Mouse (Mus musculus) hindbrain, embryonic 15.5 days (tissue): ENCODE results near the gene Snrpg. TPM values are rescaled to one million over a fixed set of nuclear protein-coding genes. Genes with fewer than 3 reads are reported as not detected.

Source experiments
- ATAC-seq: fragments of 200-750 bp; cut with Nextera tagmentation; 2 replicates; pipeline ENCODE4 v1.8.0; 2017; ENCODE audit warnings: low read depth, moderate number of reproducible peaks, moderate TSS enrichment; ENCODE audit not compliant: low FRiP score
- H3K27ac ChIP-seq: fragments of 300-500 bp; sonication (generic); replicated peaks from 2 replicates; pipeline ENCODE4 v1.5.1; 2015; ENCODE audit warnings: mild to moderate bottlenecking, inconsistent platforms
- H3K27me3 ChIP-seq: fragments of 300-500 bp; sonication (generic); 2 replicates; pipeline ENCODE4 v1.6.1; 2015; ENCODE audit warnings: control low read depth, inconsistent platforms
- H3K36me3 ChIP-seq: fragments of 300-500 bp; sonication (generic); 2 replicates; pipeline ENCODE4 v1.6.1; 2015; ENCODE audit warnings: control low read depth, inconsistent platforms
- H3K4me1 ChIP-seq: fragments of 300-500 bp; sonication (generic); replicated peaks from 2 replicates; pipeline ENCODE4 v1.6.1; 2015; ENCODE audit warnings: control low read depth, inconsistent platforms
- H3K4me2 ChIP-seq: fragments of 300-500 bp; sonication (generic); 2 replicates; pipeline ENCODE4 v1.6.1; 2015; ENCODE audit warnings: moderate library complexity, mild to moderate bottlenecking, inconsistent platforms
- H3K4me3 ChIP-seq: fragments of 300-500 bp; sonication (generic); 2 replicates; pipeline ENCODE4 v1.5.1; 2015; ENCODE audit warnings: mild to moderate bottlenecking, inconsistent platforms
- H3K9ac ChIP-seq: fragments of 300-500 bp; sonication (generic); 2 replicates; pipeline ENCODE4 v1.6.1; 2015; ENCODE audit warnings: inconsistent platforms
- H3K9me3 ChIP-seq: fragments of 300-500 bp; sonication (generic); 2 replicates; pipeline ENCODE4 v1.6.1; 2016; ENCODE audit warnings: control low read depth, inconsistent platforms
- WGBS: fragments of 180-500 bp; shearing (Covaris S2); methylation state at CpG from one replicate; pipeline ENCODE4 v1.1.7; 2015; 5-methylcytosine and 5-hydroxymethylcytosine counted together
- polyA plus RNA-seq: library from polyadenylated mRNA; unstranded; fragments of >200 nt; fragmentation: Nextera tagmentation; extraction: Ambion mirVana; gene quantifications from 2 replicates; pipeline ENCODE4 v1.2.1, GENCODE M21; 2015

The Snrpg gene
- polyA plus RNA-seq, 1 experiment from 2014 or later: 346 TPM

DNA sequence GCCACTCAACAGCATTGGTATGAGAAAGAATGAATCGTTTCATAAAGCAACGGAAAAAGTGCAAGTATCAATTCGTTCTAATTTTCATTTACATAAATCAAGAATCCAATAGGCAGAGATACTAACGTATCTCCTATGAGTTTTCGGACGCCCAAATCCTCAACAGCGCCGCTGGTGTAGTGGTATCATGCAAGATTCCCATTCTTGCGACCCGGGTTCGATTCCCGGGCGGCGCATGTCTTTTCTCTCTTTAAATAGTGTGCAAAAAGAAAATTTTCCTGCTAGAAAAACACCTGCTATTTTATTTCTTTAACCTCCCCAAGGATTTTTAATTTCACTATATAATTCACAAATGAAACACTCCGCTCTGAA lies 32.6 kb downstream of the Snrpg start:
- Histone ChIP-seq H3K4me3 (peak overlapping the region; percentile 74), H3K9ac (peak overlapping the region; percentile 96), H3K27me3 (no peaks in the 10 kb centered on the region), H3K4me2 (peak overlapping the region; percentile 82), H3K36me3 (0 out of 2 replicates have a peak, but pooled peaks cover 2% of the 10 kb centered on the region), H3K4me1 (peaks cover 32% of the 10 kb centered on the region), H3K27ac (peak overlapping the region; percentile 99), H3K9me3 (no peaks in the 10 kb centered on the region)
- under 1% methylated on average over 15 of the region's 15 CpGs for WGBS
- peak; percentile 79 for ATAC-seq

DNA sequence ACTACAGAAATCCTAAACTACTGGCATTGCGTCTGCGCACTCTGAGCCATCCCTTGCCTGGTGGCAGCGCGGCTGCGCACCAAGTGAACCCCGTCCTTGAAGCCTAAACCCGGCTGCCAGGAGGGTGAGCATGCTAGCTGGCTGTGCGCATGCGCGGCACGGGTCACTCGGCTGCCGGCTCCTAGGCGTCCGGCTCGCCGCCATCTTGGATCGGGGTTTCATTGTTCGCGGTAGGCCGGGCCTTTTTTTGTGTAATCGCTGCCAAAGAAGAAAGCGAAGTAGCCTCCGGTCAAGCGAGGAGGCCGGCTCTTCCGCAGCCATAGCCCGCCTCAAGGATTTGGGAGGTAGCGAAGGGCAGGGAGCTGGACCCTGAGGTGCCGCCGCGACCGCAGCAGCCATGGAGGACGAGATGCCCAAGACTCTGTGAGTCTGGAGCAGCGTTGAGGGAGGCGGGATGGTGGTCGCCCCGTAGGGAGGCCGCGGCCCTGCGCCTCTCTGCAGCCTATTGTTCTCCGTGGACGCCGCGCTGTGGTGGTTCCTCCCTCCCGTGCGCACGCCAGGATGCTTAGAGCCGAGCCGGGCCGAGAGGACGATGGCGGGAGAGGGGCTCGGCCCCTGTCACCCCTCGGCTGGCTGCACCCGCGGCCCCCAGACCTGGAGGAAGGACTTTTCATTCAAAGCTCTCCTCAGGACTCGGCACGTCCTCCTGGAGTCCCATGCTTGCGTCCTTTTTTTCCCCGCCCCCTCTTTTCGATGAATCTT lies 33.2 kb downstream of the Snrpg start, which contains the start of gene Tia1:
TSS of gene Tia1 (plus strand) at position 120 of the 762 bp plus-strand sequence.
- Histone ChIP-seq H3K9ac (peak within 1 kb of the TSS; percentile 96), H3K36me3 (0 out of 2 replicates have a peak, but pooled peaks cover 2% of the 10 kb centered on the region), H3K27me3 (no peaks in the 10 kb centered on the region), H3K27ac (peak within 1 kb of the TSS; percentile 99), H3K4me1 (peaks cover 38% of the 10 kb centered on the region), H3K9me3 (no peaks in the 10 kb centered on the region), H3K4me3 (peak within 1 kb of the TSS; percentile 74), H3K4me2 (peak within 1 kb of the TSS; percentile 82)
- ATAC-seq: peak; percentile 97
- WGBS: under 1% methylated on average over 60 of the region's 62 CpGs

DNA sequence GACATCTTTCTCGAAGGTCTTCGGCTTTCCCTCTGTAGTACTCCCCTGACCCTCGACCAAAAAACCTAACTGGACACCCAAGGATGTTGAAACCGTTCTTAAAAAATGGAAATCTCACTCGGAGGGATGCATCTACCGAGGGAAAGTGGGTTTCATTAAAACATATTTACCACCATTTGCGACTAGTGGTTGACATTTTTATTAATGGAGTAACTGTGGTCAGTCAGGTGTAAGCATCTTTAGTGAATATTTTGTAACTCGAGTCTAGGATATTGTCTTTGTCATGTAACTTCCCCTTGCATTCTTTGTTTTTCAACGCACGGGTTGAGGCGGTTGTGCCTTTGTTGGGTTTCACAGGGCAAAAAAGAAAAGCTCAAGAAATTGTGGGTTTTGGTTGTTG lies 33.9 kb downstream of the Snrpg start:
- Histone ChIP-seq H3K9me3 (no peaks in the 10 kb centered on the region), H3K27ac (peak overlapping the region; percentile 99), H3K4me1 (peaks cover 45% of the 10 kb centered on the region), H3K36me3 (0 out of 2 replicates have a peak, but pooled peaks cover 2% of the 10 kb centered on the region), H3K4me2 (peak overlapping the region; percentile 82), H3K9ac (peak overlapping the region; percentile 96), H3K4me3 (peak overlapping the region; percentile 74), H3K27me3 (no peaks in the 10 kb centered on the region)
- no peak for ATAC-seq
- under 1% methylated on average over 11 of the region's 11 CpGs for WGBS

DNA sequence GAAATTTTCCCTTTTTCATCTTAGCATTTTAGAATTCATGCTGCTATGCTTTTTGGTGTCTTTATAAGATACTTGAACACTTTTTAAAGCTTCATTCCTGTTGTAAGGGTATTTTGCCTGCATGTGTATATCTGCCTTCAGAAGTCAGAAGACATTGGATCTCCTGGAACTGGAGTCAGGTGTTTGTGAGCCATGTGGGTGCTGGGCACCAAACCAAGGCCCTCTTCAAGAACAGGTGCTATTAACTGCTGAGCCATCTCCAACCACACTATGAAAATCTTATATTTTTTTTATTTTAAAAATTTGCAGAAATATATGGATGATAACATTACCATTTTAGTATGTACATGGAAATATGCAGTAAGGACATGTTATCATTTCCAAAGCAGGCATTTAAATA lies 35.2 kb downstream of the Snrpg start:
- H3K27ac ChIP-seq: no peak overlapping the region
- H3K4me2 ChIP-seq: peak overlapping the region; percentile 82
- ATAC-seq: no peak
- no peaks in the 10 kb centered on the region for H3K9me3 ChIP-seq
- H3K4me1 ChIP-seq: peaks cover 46% of the 10 kb centered on the region
- H3K4me3 ChIP-seq: peak overlapping the region; percentile 74
- no peaks in the 10 kb centered on the region for H3K27me3 ChIP-seq
- H3K36me3 ChIP-seq: 0 out of 2 replicates have a peak, but pooled peaks cover 2% of the 10 kb centered on the region
- H3K9ac ChIP-seq: peak overlapping the region; percentile 29; the same call in 1 of the 2 replicates

DNA sequence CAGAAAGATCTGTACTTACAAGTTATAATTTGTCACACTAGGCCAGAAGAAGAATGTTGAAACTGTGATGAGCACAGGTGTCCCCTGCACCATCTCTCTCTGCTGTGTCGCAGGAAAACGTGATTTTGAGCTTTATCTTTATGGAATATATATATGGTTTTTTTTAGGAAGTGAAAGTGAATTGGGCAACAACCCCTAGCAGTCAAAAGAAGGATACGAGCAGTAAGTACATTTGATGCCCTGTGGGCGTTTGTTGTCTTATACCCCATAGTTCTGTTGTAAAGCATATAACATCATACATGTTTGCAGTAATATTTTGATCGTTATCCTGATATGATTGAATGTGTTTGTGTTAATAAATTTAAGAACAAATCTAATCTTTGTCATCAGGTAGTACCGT lies 47.6 kb downstream of the Snrpg start:
- H3K9me3 ChIP-seq: no peaks in the 10 kb centered on the region
- no peak overlapping the region for H3K4me3 ChIP-seq
- peaks cover 81% of the 10 kb centered on the region for H3K36me3 ChIP-seq
- no peaks in the 10 kb centered on the region for H3K4me1 ChIP-seq
- 92% methylated on average over 6 of the region's 6 CpGs for WGBS
- no peak overlapping the region for H3K9ac ChIP-seq
- H3K27me3 ChIP-seq: no peaks in the 10 kb centered on the region
- H3K27ac ChIP-seq: no peak overlapping the region
- H3K4me2 ChIP-seq: no peak overlapping the region
- no peak for ATAC-seq

DNA sequence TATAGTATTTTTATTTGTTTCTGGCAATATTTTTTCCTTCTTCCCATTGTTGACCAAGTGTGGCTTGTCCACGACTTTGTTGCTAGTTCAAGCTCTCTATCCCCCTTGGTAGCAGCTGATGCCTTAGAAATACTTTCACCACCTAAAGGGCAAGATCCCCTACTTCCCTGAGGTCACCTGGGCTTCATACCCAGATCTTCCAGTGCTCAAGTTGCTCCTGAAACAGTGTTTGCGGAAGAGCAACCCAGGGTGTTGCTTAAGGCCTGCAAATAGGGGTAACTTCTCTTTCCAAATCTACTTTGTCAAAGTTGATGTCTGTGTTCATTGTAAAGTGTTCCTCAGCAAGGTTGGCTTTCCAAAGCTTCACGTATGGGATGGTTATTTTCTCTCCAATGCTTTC lies 48.1 kb downstream of the Snrpg start:
- WGBS: 95% methylated on average over 3 of the region's 3 CpGs
- Histone ChIP-seq H3K9ac (no peak overlapping the region), H3K9me3 (no peaks in the 10 kb centered on the region), H3K27me3 (no peaks in the 10 kb centered on the region), H3K4me1 (no peaks in the 10 kb centered on the region), H3K36me3 (peaks cover 81% of the 10 kb centered on the region), H3K27ac (no peak overlapping the region), H3K4me2 (no peak overlapping the region), H3K4me3 (no peak overlapping the region)
- no peak for ATAC-seq

DNA sequence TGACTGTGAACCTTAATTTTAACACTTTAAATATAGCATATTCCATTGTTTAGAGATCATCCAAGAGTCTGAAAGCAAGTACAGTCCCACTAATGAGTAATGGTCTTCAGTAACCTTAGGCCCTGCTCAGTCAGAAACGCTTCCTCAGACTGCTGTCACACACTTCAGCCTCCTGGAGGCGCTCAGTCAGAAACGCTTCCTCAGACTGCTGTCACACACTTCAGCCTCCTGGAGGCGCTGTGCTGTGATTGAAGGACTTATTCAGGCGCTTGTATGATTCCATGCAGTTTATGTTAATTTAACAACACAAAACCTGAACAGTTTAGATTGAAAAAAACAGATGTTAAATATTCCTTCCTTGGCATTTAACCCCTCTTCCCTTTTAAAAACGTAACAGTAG lies 49.4 kb downstream of the Snrpg start:
- ATAC-seq: no peak
- Histone ChIP-seq H3K9ac (no peak overlapping the region), H3K27ac (no peak overlapping the region), H3K27me3 (no peaks in the 10 kb centered on the region), H3K4me3 (no peak overlapping the region), H3K36me3 (peaks cover 82% of the 10 kb centered on the region), H3K9me3 (no peaks in the 10 kb centered on the region), H3K4me1 (no peaks in the 10 kb centered on the region), H3K4me2 (no peak overlapping the region)
- 66% methylated on average over 6 of the region's 6 CpGs for WGBS

DNA sequence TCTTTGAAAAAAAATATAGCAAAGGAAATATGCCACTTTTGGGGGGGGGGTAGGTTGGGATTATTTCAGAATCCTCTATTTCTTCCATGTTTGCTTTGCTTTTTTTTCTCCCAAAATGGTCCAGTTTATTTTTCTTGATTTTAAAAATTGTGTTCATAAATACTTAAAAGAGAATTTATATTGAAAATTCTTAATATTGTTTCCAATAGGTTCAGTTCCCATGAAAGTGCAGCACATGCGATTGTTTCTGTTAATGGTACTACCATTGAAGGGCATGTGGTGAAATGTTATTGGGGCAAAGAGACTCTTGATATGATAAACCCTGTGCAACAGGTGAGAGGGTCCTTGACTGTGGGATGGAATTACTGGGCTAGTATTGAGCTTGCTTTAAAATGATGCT lies 55.3 kb downstream of the Snrpg start, which contains the start of gene Gm44790:
TSS of gene Gm44790 (plus strand) at position 301 of the 400 bp plus-strand sequence.
- ATAC-seq: no peak
- peaks cover 77% of the 10 kb centered on the region for H3K36me3 ChIP-seq

More for the DNA sequence above, 55.3 kb downstream of the Snrpg start, which contains the start of gene Gm44790:
- WGBS: 94% methylated on average over 1 of the region's 1 CpGs
- H3K27ac ChIP-seq: no peak within 1 kb of the TSS
- no peaks in the 10 kb centered on the region for H3K4me1 ChIP-seq
- no peak within 1 kb of the TSS for H3K9ac ChIP-seq
- no peak within 1 kb of the TSS for H3K4me3 ChIP-seq
- H3K27me3 ChIP-seq: no peaks in the 10 kb centered on the region
- H3K9me3 ChIP-seq: no peaks in the 10 kb centered on the region
- H3K4me2 ChIP-seq: no peak within 1 kb of the TSS

Other genes with a start within 250 kb of the Snrpg start
- 15.3 and 19.1 TPM in 2 replicates for gene Tgfa, start 176.1 kb upstream of the Snrpg start, polyA plus RNA-seq
- gene Fam136a, start 5.7 kb upstream of the Snrpg start, polyA plus RNA-seq: 106 and 108 TPM in 2 replicates
- gene Pcyox1, start 25.9 kb downstream of the Snrpg start, polyA plus RNA-seq: 84.7 and 90.1 TPM in 2 replicates
- 275 and 283 TPM in 2 replicates for gene Tia1, start 32.9 kb downstream of the Snrpg start, polyA plus RNA-seq
- gene Gm44790, start 55.4 kb downstream of the Snrpg start, polyA plus RNA-seq: 1.2 TPM in 2 replicates
- 23.7 and 25.7 TPM in 2 replicates for gene C87436, start 67.1 kb downstream of the Snrpg start, polyA plus RNA-seq
- 341 and 351 TPM in 2 replicates for gene Pcbp1, start 155.0 kb downstream of the Snrpg start, polyA plus RNA-seq